Mouse (Mus musculus): ENCODE measurements around the gene 1700016C15Rik.

The 1700016C15Rik gene

GRCm38 (mm10) chr1:177729043-177730024, at the start of gene 1700016C15Rik:
1700016C15Rik (plus strand) TSS chr1:177729814.
- DNase-seq = no peak

GRCm38 (mm10) chr1:177681239-177681638, 48.4 kb upstream of the 1700016C15Rik start:
- DNase-seq = no peak

DNA sequence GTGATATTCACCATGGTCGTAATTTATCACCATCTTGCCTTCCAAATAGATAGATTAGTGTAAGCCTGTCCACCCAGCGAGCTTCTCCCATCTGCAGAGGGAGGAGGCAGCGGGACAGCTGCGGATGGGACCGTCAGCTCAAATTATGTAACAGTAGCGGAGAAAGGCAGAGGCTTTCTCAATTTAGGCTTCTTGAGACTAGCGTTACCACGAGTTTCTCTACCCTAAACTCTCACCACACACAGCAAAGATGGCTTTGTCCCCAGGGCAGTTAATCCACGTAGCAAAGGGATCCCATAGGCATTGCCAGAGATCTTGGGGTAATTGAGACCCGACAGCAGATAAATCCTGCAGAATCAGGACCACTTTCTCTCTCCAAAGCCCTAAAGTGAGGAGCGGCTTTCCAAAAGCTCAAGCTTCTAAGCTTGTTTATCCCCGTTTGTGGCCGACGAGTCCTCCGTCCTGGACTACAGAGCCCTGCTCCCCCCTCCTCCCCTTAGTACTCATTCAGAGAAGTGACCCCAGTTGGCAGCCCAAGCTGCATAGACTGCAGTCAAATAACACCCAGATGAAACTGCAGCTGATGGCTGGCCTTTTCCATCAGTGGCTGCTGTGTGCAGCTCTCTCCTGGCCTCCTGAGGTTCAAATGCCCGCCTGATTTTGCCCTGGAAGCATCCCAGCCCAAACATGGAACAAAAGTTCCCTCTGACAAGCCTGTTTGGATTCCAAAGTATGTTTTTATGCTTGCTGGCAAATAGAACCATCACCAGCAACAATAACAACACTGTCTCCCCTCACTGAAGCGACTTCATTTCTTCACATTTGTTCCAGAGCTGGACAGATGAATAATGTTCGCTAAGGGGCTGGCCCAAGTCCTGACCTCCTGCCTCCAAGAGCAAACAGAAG, 45.4 kb upstream of the 1700016C15Rik start:
- DNase-seq = no peak

DNA sequence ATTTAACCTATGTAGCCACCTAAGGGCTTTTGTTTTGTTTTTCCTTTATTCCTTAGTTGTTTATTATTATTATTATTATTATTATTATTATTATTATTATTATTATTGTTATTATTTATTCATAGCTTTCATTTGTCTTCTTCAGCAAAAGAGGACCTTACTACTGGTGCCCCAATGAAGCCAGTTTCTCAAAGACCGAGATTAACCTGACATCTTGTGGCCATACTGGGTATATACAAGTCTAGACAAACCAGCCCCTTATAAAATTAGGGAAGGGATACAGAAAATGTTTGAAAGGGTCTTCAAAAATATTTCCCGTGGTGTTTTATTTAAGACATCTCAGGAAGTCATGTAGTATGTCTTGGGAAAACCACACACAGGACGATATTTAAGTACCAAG, 44.7 kb upstream of the 1700016C15Rik start:
- DNase-seq = no peak

GRCm38 (mm10) chr1:177686137-177686536, 43.5 kb upstream of the 1700016C15Rik start:
- no peak for DNase-seq

- DNase-seq = no peak
These were observed 42.6 kb upstream of the 1700016C15Rik start for GRCm38 (mm10) chr1:177686982-177687381.

- no peak for DNase-seq
These were observed 37.1 kb upstream of the 1700016C15Rik start for GRCm38 (mm10) chr1:177692491-177692890.

GRCm38 (mm10) chr1:177693486-177694252, 35.9 kb upstream of the 1700016C15Rik start:
- DNase-seq = no peak

- DNase-seq = no peak
These were observed 29.1 kb upstream of the 1700016C15Rik start for GRCm38 (mm10) chr1:177700560-177700959.

GRCm38 (mm10) chr1:177702481-177703146, 27.0 kb upstream of the 1700016C15Rik start:
- peak; percentile 75 for DNase-seq

- DNase-seq = no peak
These were observed 26.3 kb upstream of the 1700016C15Rik start for GRCm38 (mm10) chr1:177703147-177703807.

DNA sequence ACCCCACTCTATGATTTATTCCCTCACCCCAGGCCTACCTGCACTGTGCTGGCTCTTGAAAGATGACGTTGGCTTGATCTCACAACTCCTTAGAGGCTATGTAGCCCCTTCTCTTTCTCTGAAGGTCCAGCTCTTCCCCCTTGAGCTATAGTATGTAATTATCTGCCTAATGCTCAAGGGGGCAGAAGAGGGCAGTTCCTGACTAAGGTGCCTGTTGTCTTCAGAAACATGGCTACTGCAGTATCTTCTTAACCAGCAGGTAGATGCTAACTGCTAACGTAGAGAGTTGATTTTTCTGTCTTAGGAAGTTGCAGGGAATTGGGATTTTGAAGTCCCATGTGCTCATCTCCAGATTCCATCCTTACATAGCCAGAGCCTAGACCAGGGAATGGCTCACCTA, 24.4 kb upstream of the 1700016C15Rik start:
- no peak for DNase-seq

DNA sequence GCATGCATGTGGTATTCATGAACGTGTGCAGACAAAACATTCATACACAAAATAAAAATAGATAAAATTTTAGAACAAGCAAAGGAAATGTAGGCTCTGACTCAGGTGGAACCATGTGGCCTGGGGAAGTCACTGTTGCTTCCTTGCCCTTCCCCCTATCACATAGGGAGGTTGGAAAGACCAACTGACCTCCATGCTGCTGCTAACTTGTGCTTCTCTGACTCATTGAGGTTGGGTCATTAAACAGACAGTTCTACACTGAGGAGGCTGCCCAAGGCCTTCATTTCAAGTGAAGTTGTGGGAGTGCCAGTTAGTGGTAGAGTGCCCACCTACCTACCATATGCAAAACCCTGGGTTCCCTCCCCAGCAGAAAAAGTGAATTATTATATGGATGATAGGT, 22.0 kb upstream of the 1700016C15Rik start:
- DNase-seq = no peak

DNA sequence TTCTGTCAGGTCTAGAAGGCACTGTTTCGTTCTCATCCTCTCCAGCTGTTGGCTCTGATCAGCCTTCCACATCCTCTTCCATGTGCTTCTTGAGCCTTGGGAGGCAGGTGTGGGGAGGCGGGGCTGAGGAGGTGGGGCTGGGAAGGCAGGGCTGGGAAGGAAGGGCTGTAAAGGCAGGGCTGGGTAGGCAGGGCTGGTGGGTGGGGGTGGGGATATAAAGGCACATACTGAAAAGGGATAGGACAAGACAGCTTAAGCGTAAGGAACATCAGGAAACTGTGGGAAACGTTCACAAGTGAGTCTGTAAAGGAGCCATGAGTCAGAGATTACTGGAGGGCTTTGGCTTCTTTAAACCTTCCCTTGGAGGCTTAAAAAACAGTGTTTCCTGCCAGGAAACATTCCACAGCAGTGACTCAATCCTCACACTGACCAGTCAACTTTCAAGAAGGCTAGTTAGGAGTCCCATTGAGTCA, 21.0 kb upstream of the 1700016C15Rik start:
- no peak for DNase-seq

GRCm38 (mm10) chr1:177711000-177711399, 18.6 kb upstream of the 1700016C15Rik start:
- DNase-seq = no peak

- no peak for DNase-seq
These were observed 18.2 kb upstream of the 1700016C15Rik start for GRCm38 (mm10) chr1:177711418-177711817.

DNA sequence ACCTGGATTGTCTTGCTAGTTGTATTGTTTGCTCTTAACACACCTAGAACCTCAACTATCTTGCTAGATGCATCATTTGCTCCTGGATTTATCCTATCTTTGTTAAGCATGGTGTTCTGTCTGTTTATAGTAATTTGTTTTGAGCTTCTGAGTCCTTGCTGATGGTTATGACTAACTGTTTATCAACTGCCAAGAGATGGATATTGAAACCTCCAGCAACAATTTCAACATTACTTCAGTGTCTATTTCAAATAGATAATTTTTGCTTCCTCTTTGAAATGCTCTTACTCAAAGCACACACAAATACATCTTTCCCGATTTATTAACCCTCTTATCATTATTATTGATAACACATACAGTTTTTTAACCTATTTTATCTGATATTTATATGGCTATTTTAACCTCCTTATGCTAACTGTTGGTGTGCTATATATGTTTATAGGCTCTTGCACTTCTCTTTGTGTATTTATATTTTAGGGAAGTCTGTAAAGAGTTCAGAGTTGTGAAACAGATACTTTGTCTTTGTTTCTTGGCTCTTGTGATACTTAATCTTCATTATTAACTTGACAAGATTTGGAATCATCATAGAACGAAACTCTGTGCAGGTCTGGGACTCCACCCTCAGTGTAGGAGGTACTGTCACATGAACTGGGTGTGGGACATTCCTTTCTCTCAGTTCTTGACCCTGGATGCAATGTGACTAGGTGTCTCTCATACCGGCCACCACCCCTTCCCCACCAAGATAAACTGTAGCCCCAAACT, 15.8 kb upstream of the 1700016C15Rik start:
- no peak for DNase-seq

- DNase-seq = no peak
These were observed 15.1 kb upstream of the 1700016C15Rik start for GRCm38 (mm10) chr1:177714397-177715012.

GRCm38 (mm10) chr1:177716448-177716847, 13.2 kb upstream of the 1700016C15Rik start:
- DNase-seq = no peak
